Mouse (Mus musculus) forebrain, embryonic 16.5 days (tissue): ENCODE results near the gene Cck. TPM values are rescaled to one million over a fixed set of nuclear protein-coding genes. Genes with fewer than 3 reads are reported as not detected.

Experiments
- ATAC-seq: fragments of 200-750 bp; cut with Nextera tagmentation; 2 replicates; pipeline ENCODE4 v1.8.0; 2017; ENCODE audit warnings: mild to moderate bottlenecking, moderate library complexity
- H3K27ac ChIP-seq: fragments of 300-500 bp; sonication (generic); 2 replicates; pipeline ENCODE4 v1.5.1; 2014; ENCODE audit warnings: low read length, control low read depth
- H3K27me3 ChIP-seq: fragments of 300-500 bp; sonication (generic); replicated peaks from 2 replicates; pipeline ENCODE4 v1.6.1; 2014; ENCODE audit warnings: low read length; ENCODE audit not compliant: control insufficient read depth, insufficient read depth
- H3K36me3 ChIP-seq: fragments of 300-500 bp; sonication (generic); 2 replicates; pipeline ENCODE4 v1.6.1; 2014; ENCODE audit not compliant: control insufficient read depth, insufficient read depth
- H3K4me1 ChIP-seq: fragments of 300-500 bp; sonication (generic); replicated peaks from 2 replicates; pipeline ENCODE4 v1.6.1; 2014; ENCODE audit warnings: low read length; ENCODE audit not compliant: control insufficient read depth, insufficient read depth
- H3K4me2 ChIP-seq: fragments of 300-500 bp; sonication (generic); 2 replicates; pipeline ENCODE4 v1.6.1; 2014; ENCODE audit warnings: mild to moderate bottlenecking, low read length, control low read depth
- H3K4me3 ChIP-seq: fragments of 300-500 bp; sonication (generic); replicated peaks from 2 replicates; pipeline ENCODE4 v1.5.1; 2014; ENCODE audit warnings: mild to moderate bottlenecking, low read length, control low read depth
- H3K9ac ChIP-seq: fragments of 300-500 bp; sonication (generic); replicated peaks from 2 replicates; pipeline ENCODE4 v1.6.1; 2014; ENCODE audit warnings: low read depth, low read length, control low read depth
- H3K9me3 ChIP-seq: fragments of 300-500 bp; sonication (generic); 2 replicates; pipeline ENCODE4 v1.6.1; 2016; ENCODE audit warnings: low read length; ENCODE audit not compliant: control insufficient read depth
- whole genome bisulfite sequencing: fragments of 180-500 bp; shearing (Covaris S2); extraction: QIAGEN DNeasy Blood & Tissue Kit; methylation state at CpG from one replicate; pipeline ENCODE4 v1.1.7; 2014; 5-methylcytosine and 5-hydroxymethylcytosine counted together
- polyA plus RNA-seq: library from polyadenylated mRNA; unstranded; fragments of >200 nt; fragmentation: Nextera tagmentation; extraction: Ambion mirVana; gene quantifications from 2 replicates; pipeline ENCODE4 v1.2.1, GENCODE M21; 2015

The Cck gene
- polyA plus RNA-seq, 1 experiment from 2014 or later, result 60.5 TPM

DNA sequence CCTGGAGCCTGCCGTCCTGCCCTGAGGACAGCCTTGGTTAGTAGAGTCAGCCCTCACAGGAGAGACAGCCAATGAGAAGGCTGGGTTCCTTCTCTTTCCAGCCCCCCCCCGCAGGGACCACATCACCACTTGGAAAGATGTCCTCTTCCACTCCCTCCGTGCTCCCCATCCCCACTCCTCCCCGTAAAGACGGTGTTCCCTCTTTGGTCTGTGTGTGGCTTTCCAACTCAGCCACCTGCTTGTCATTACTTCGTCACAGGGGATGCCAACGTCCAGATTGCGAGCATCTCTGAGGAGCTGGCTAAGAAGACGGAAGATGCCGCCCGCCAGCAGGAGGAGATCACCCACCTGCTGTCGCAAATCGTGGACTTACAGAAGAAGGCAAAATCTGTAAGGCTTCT, 49.1 kb downstream of the Cck start:
- ATAC-seq, result peak; percentile 53; the same call in 1 of the 2 replicates
- peaks cover 8% of the 10 kb centered on the region; the same call in 1 of the 2 replicates for H3K4me1 ChIP-seq
- H3K27ac ChIP-seq, result peak overlapping the region; percentile 26; the same call in 1 of the 2 replicates
- H3K4me3 ChIP-seq, result no peak overlapping the region
- peaks cover 22% of the 10 kb centered on the region for H3K36me3 ChIP-seq
- no peaks in the 10 kb centered on the region for H3K9me3 ChIP-seq
- H3K27me3 ChIP-seq, result no peaks in the 10 kb centered on the region
- H3K9ac ChIP-seq, result no peak overlapping the region
- 73% methylated on average over 13 of the region's 13 CpGs for WGBS
- no peak overlapping the region for H3K4me2 ChIP-seq

DNA sequence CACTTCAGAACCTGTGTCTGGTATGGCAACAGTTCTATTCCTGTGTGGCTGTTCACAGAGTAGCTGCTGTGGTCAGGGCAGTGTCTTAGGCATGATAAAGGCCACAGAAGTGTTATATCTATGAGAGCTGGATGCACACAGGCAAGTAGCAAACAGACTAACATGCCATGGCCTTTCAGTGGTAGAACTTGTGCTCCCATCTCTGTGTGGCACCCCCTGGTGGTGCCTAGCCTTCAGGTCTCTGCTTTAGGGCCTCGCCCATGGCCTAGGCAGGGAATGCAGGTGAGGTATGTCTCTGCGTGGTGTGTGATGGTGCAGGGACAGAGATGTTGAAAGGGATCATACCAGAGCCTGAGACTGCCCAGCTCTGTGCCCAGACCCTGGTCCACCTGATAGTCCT, 50.1 kb downstream of the Cck start:
- no peaks in the 10 kb centered on the region for H3K9me3 ChIP-seq
- ATAC-seq, result no peak
- no peak overlapping the region for H3K4me2 ChIP-seq
- peaks cover 22% of the 10 kb centered on the region for H3K36me3 ChIP-seq
- no peak overlapping the region for H3K9ac ChIP-seq
- WGBS, result 93% methylated on average over 2 of the region's 2 CpGs
- peak overlapping the region; percentile 30; the same call in 1 of the 2 replicates for H3K27ac ChIP-seq
- no peaks in the 10 kb centered on the region for H3K27me3 ChIP-seq
- peaks cover 8% of the 10 kb centered on the region; the same call in 1 of the 2 replicates for H3K4me1 ChIP-seq
- H3K4me3 ChIP-seq, result no peak overlapping the region

DNA sequence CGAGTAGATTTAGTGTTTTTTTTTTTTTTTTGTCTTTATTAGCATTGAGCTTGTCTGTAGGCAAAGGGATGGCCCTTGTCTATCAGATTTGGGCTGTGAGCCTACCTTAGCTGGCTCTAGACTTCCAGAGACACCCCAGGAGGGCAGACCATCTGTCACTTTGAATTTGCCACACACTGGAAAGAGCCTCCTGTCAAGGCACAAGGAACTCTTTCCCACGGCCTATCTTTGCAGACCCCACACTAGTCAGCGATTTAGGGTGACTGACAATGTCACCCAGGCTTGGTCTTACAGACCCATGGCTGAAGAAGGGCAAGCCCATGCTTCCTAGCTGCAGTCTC, 51.2 kb downstream of the Cck start:
- H3K9ac ChIP-seq, result no peak overlapping the region
- H3K27me3 ChIP-seq, result no peaks in the 10 kb centered on the region
- H3K9me3 ChIP-seq, result no peaks in the 10 kb centered on the region
- H3K27ac ChIP-seq, result peak overlapping the region; percentile 26
- H3K36me3 ChIP-seq, result peaks cover 22% of the 10 kb centered on the region
- peaks cover 8% of the 10 kb centered on the region; the same call in 1 of the 2 replicates for H3K4me1 ChIP-seq
- H3K4me3 ChIP-seq, result no peak overlapping the region
- 49% methylated on average over 3 of the region's 3 CpGs for WGBS
- no peak for ATAC-seq
- H3K4me2 ChIP-seq, result no peak overlapping the region

DNA sequence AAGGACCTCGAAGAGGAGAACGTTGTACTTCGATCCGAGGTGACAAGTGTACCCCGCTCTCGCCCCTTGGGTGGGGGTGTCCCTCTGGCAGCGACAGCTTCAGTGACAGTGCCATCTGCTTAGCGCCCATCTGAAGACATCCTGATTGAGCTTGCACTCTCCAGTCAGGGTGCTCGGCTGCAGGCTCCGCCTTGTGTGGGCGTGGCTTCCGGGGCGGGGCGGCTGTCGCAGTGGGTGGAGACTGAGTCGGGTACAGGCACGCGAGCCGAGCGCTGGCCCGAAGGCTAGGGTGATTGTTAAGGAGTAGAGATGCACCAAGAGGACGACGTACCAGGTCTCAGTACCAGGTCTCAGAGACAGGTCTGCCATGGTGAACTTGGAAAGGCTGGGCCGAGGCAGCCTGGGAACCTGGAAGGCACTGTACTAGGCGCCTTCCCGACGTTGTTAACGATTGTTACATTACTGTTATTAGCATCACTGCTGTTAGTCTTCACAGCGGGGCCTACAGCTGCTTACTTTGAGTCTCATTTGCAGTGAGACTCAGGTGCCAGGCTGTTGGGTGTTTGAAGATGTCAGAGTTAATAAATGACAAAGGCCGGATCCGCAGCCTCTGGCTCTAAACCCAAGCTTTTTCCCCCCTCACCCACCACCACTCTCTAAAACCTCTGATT, 51.7 kb downstream of the Cck start:
- Histone ChIP-seq H3K4me3 (no peak overlapping the region), H3K36me3 (peaks cover 19% of the 10 kb centered on the region), H3K27me3 (no peaks in the 10 kb centered on the region), H3K9me3 (no peaks in the 10 kb centered on the region), H3K9ac (no peak overlapping the region), H3K4me1 (peaks cover 8% of the 10 kb centered on the region; the same call in 1 of the 2 replicates), H3K27ac (peak overlapping the region; percentile 17), H3K4me2 (no peak overlapping the region)
- peak; percentile 36; the same call in 1 of the 2 replicates for ATAC-seq
- WGBS, result 64% methylated on average over 31 of the region's 31 CpGs

DNA sequence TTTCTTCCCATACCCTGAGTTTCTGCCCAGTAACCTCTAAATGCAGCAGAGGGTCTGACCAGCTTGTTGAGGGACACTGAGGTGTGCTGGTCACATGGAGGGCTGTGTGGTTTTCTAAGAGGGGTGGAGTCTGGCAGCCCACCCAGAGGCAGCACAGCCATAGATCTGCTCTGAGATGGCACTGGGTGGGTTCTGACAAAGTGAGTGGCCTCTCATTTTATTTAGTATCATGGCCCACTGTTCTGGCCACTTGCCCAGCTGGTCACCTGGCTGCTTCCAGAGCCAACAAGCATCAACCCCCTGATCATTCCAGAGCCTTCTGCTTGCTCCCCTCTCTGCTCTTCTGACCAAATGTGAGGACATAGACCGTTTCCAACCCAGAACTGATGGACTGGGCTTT, 53.3 kb downstream of the Cck start:
- Histone ChIP-seq H3K9me3 (no peaks in the 10 kb centered on the region), H3K9ac (no peak overlapping the region), H3K4me2 (no peak overlapping the region), H3K27me3 (no peaks in the 10 kb centered on the region), H3K4me1 (peaks cover 8% of the 10 kb centered on the region; the same call in 1 of the 2 replicates), H3K36me3 (peaks cover 11% of the 10 kb centered on the region; the same call in 1 of the 2 replicates), H3K4me3 (no peak overlapping the region), H3K27ac (no peak overlapping the region)
- WGBS, result 95% methylated on average over 1 of the region's 1 CpGs
- ATAC-seq, result no peak

Other genes with a start within 250 kb of the Cck start
- 115 and 169 TPM in 2 replicates for gene Ulk4, start 218.5 kb downstream of the Cck start, polyA plus RNA-seq
- gene Trak1, start 198.2 kb downstream of the Cck start, polyA plus RNA-seq, result 85.1 and 92.2 TPM in 2 replicates
- gene Lyzl4, start 146.4 kb upstream of the Cck start, polyA plus RNA-seq, result not detected in 2 replicates
- gene Vipr1, start 147.0 kb upstream of the Cck start, polyA plus RNA-seq, result 0.65 and 1.1 TPM in 2 replicates
- 37.9 and 40.0 TPM in 2 replicates for gene Sec22c, start 209.8 kb upstream of the Cck start, polyA plus RNA-seq
- gene Ss18l2, start 214.6 kb upstream of the Cck start, polyA plus RNA-seq, result 133 and 142 TPM in 2 replicates
- 59.1 and 60.4 TPM in 2 replicates for gene Nktr, start 223.5 kb upstream of the Cck start, polyA plus RNA-seq